Mouse (Mus musculus) liver, embryonic 14.5 days (tissue): ENCODE data around the gene Rell1.

ENCODE experiments used
- CTCF ChIP-seq: IDR thresholded peaks from 2 replicates; pipeline ENCODE4 v1.5.1; 2016; ENCODE audit warnings: antibody characterized with exemption, low read depth, control low read depth
- EP300 ChIP-seq: IDR thresholded peaks from 2 replicates; pipeline ENCODE4 v1.6.1; 2016; ENCODE audit warnings: antibody characterized with exemption, low read depth

DNA sequence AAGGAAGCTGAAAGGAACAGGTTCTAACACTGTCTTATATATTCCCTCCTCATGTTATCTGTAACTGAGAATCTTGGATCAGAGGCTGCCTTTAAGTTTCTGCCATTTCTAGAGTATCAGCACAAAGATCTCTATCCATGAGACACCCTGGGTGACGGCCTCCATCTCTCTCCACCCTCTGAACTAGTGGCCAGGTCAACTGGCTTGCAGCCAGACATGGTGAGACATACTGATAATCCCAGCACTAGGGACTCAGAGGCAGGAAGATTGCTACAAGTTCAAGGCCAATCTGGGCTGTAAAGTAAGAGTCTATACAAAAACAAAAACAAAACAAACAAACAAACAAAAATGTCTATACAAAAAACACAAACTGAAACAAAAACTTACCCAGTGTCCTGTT lies 53.8 kb downstream of the Rell1 start:
- TF ChIP-seq CTCF (no peak), EP300 (no peak)
